In the genomic region with DNA sequence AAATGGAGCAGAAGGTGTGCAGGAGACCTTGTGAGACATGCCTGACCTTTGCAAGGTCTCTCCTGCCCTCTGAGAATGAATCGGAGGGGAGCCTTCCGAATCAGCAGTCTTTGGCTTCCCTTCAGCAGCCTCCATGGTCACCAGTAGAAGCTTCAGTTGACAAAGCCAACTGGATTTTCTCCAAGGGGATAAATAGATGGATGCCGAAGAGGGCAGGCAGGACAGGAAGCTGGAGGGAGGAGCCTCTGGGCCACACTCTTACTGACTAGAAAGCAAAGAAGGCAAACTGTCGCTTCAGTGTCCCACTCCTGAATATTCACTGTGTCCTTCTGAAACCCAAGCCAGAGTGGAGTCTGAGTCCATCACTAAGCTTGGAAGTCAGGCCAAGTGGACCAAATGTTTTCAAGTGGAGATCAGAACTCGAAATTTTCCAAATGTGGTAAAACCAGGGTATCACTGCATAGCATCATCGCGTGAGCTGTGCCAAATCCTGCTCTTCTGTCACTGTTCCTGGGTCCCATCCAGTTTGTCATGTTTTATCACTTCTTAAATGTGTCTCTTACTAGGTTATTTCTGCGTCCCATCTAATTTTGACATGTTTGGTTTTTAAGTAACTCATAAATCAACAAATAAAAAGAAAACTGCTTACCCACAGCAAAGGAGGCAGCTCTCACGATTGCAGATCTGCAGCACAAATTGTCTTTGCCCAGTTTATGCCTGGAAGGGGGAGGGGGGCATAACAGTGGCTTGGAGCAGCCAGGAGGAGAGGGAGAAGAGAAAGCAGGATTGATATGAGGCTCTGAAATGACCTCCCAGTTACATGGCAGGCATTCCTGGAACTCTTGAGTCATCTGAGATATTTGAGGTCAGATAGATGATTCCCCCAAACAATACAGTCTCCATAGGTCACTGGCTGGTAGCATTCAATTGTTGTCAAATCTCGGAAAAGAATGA, we compare ENCODE assay signal across 13 mouse cellular contexts.
DNase-seq lines count a peak whose midpoint lies in the region; ATAC-seq and TF ChIP-seq lines count a peak whose summit lies in the region.
"Had no signal": no experiment of that assay in that cellular context is flagged by ENCODE, and none has a peak within 500 bp of the region (broad histone marks: within the 10 kb centered on the region; RNA-seq: fewer than 3 reads in every experiment).

No protein-coding gene starts in this region.

- H3K9ac ChIP-seq in heart, embryonic 12.5 days = no peak overlapping the region
- no peak overlapping the region for H3K9ac ChIP-seq in stomach, embryonic 16.5 days (ENCODE audit: low read length)
- H3K9ac ChIP-seq in stomach, postnatal 0 days (ENCODE audit: low read length) = no peak overlapping the region
- H3K9ac ChIP-seq: liver, embryonic 15.5 days; midbrain, embryonic 15.5 days had no signal

- no peak for TF ChIP-seq CTCF in stomach, postnatal 0 days (IDR thresholded peaks at IDR 0.05; ENCODE audit: low read depth)

- no peak for ATAC-seq in heart, embryonic 12.5 days (ENCODE audit: insufficient number of reproducible peaks, low FRiP score)
- ATAC-seq in stomach, embryonic 16.5 days (ENCODE audit: insufficient read depth, low FRiP score) = no peak
- no peak for ATAC-seq in stomach, postnatal 0 days (ENCODE audit: low FRiP score, low TSS enrichment)
- ATAC-seq in frontal cortex, adult (ENCODE audit: low TSS enrichment) = no peak
- ATAC-seq: intestine, embryonic 16.5 days; midbrain, embryonic 15.5 days had no signal

- H3K36me3 ChIP-seq in heart, embryonic 12.5 days = no peaks in the 10 kb centered on the region
- H3K36me3 ChIP-seq in stomach, embryonic 16.5 days (ENCODE audit: control insufficient read depth, insufficient read depth, low read length) = no peaks in the 10 kb centered on the region
- no peaks in the 10 kb centered on the region for H3K36me3 ChIP-seq in stomach, postnatal 0 days (ENCODE audit: control insufficient read depth, insufficient read depth, low read length)
- H3K36me3 ChIP-seq: liver, embryonic 15.5 days; midbrain, embryonic 15.5 days had no signal

- H3K27ac ChIP-seq in heart, embryonic 12.5 days (ENCODE audit: poor library complexity, severe bottlenecking) = no peak overlapping the region
- peak overlapping the region; percentile 0; the same call in 1 of the 2 replicates for H3K27ac ChIP-seq in stomach, embryonic 16.5 days (ENCODE audit: low read length)
- H3K27ac ChIP-seq in stomach, postnatal 0 days (replicated peaks) = no peak overlapping the region; the same call in 1 of the 2 replicates
- H3K27ac ChIP-seq: gastrocnemius, adult 2 months; liver, embryonic 15.5 days; midbrain, embryonic 15.5 days had no signal

- peak; percentile 13 to 23 for DNase-seq in heart, adult 9 months (ENCODE audit: low spot score in 2 of 2)
- DNase-seq in stomach, postnatal 0 days (ENCODE audit: low spot score) = no peak
- peak; percentile 51 to 70 for DNase-seq in cerebellum, postnatal 14 days
- DNase-seq in yolk sac, embryonic 10.5 days (ENCODE audit: low spot score) = no peak
- DNase-seq: gastrocnemius, adult 2 months; right cerebral cortex, adult 18-20 months; thymus, postnatal 36 days had no signal

- H3K9me3 ChIP-seq in heart, embryonic 12.5 days (replicated peaks) = no peaks in the 10 kb centered on the region
- no peaks in the 10 kb centered on the region for H3K9me3 ChIP-seq in stomach, embryonic 16.5 days (replicated peaks; ENCODE audit: control insufficient read depth, low read length)
- H3K9me3 ChIP-seq in stomach, postnatal 0 days (ENCODE audit: control insufficient read depth, low read length) = no peaks in the 10 kb centered on the region
- H3K9me3 ChIP-seq: liver, embryonic 15.5 days; midbrain, embryonic 15.5 days had no signal

- peaks cover 29% of the 10 kb centered on the region for H3K4me1 ChIP-seq in heart, embryonic 12.5 days (replicated peaks)
- peaks cover 3% of the 10 kb centered on the region; the same call in 1 of the 2 replicates for H3K4me1 ChIP-seq in stomach, embryonic 16.5 days (ENCODE audit: control insufficient read depth, insufficient read depth, low read length)
- H3K4me1 ChIP-seq in stomach, postnatal 0 days (replicated peaks; ENCODE audit: control insufficient read depth, insufficient read depth) = no peaks in the 10 kb centered on the region
- H3K4me1 ChIP-seq: liver, embryonic 15.5 days; midbrain, embryonic 15.5 days had no signal

- TF ChIP-seq EP300 in stomach, postnatal 0 days (optimal IDR thresholded peaks at IDR 0.05) = no peak

- 70% methylated on average over 10 of the region's 10 CpGs for WGBS in heart, embryonic 12.5 days
- 59% methylated on average over 10 of the region's 10 CpGs for WGBS in stomach, embryonic 16.5 days
- WGBS in stomach, postnatal 0 days = 56% methylated on average over 10 of the region's 10 CpGs

- no peaks in the 10 kb centered on the region for H3K27me3 ChIP-seq in heart, embryonic 12.5 days (replicated peaks)
- no peaks in the 10 kb centered on the region for H3K27me3 ChIP-seq in stomach, embryonic 16.5 days (ENCODE audit: control insufficient read depth, insufficient read depth, low read length)
- H3K27me3 ChIP-seq in stomach, postnatal 0 days (ENCODE audit: control insufficient read depth, insufficient read depth, low read length) = no peaks in the 10 kb centered on the region
- H3K27me3 ChIP-seq: liver, embryonic 15.5 days; midbrain, embryonic 15.5 days had no signal

- no peak overlapping the region for H3K4me3 ChIP-seq in heart, embryonic 12.5 days
- H3K4me3 ChIP-seq in stomach, embryonic 16.5 days (replicated peaks; ENCODE audit: low read length) = no peak overlapping the region
- no peak overlapping the region for H3K4me3 ChIP-seq in stomach, postnatal 0 days (ENCODE audit: low read depth, low read length)
- H3K4me3 ChIP-seq: gastrocnemius, adult 2 months; liver, embryonic 15.5 days; midbrain, embryonic 15.5 days had no signal

- no peak overlapping the region for H3K4me2 ChIP-seq in heart, embryonic 12.5 days
- no peak overlapping the region for H3K4me2 ChIP-seq in stomach, embryonic 16.5 days (ENCODE audit: low read depth, low read length)
- H3K4me2 ChIP-seq in stomach, postnatal 0 days (replicated peaks; ENCODE audit: low read depth) = no peak overlapping the region
- H3K4me2 ChIP-seq: liver, embryonic 15.5 days; midbrain, embryonic 15.5 days had no signal

Comparison
In these comparisons a context has a peak if more than half of its experiments do, and no peak if none do; other contexts are left out.
1. DNase-seq: peak in heart, adult 9 months (2 of 2) and cerebellum, postnatal 14 days (2 of 2); none in stomach, postnatal 0 days (single experiment) and yolk sac, embryonic 10.5 days (single experiment).